Mouse (Mus musculus): ENCODE data around the gene Mtmr4. TPM values are rescaled to one million over a fixed set of nuclear protein-coding genes. Genes with fewer than 3 reads are reported as not detected.

The Mtmr4 gene
- total and polyA plus RNA-seq, 3 experiments: 7.3 to 20.2 (median 14.3) TPM

DNA sequence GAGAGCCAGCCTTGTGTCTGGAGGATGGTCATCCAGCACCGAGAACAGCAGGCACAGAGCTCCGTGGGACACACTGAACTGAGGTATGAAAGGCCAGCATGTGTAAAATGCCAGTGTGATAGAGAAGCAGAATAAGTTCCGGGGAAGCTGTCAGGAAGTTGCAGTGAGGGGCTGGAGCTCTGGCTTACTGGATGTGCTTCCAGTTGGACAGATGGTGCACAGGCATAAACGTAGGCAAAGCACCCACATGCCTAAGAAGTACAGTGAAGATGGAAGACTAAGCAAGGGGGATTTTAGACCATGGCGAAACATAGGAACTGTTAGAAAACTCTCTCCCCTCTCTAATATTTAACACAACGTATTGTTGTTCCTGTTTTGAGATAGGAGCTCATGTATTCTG lies 30.8 kb upstream of the Mtmr4 start:
- Histone ChIP-seq H3K27me3 (ENCODE audit: insufficient read depth, low read length) (peaks cover 20% of the 10 kb centered on the region), H3K36me3 (replicated peaks) (no peaks in the 10 kb centered on the region), H3K9me3 (replicated peaks) (no peaks in the 10 kb centered on the region), H3K4me1 (ENCODE audit: insufficient read depth, low read depth, low read length) (no peaks in the 10 kb centered on the region), H3K4me3 (ENCODE audit: low read depth, low read length) (no peak overlapping the region)
- DNase-seq (ENCODE audit: low spot score): no peak
- ATAC-seq (ENCODE audit: extremely low read depth, insufficient number of reproducible peaks, low FRiP score, poor library complexity, severe bottlenecking): no peak
- TF ChIP-seq GATA1 (IDR thresholded peaks at IDR 0.05; ENCODE audit: borderline replicate concordance, low read length) (no peak), TAL1 (conservative IDR thresholded peaks at IDR 0.05; ENCODE audit: low read depth, low read length) (no peak), POLR2AphosphoS5 (IDR thresholded peaks at IDR 0.05; ENCODE audit: insufficient replicate concordance, low read depth, low read length) (no peak), CTCF (IDR thresholded peaks at IDR 0.05; ENCODE audit: low read depth, low read length) (no peak), GATA2 (IDR thresholded peaks at IDR 0.05; ENCODE audit: borderline replicate concordance, low read depth, low read length) (no peak)

DNA sequence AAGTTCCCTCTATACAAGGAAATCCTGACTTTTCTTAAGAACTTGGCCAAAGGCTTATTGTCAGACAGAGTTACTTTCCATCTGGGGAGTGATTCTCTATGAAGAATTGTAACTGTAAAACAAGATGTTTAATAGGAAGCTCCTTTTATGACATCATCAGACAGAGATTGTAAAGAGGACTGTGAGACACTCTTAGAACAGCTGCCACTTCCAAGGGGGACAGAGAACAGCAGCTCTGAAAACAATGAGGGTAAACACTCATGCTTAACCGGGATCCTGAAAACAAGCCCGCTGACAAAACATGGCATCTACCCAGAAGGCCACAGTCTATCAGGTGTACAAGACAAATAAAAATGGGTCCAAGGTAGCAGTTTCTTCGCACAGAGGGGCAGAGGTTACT lies 25.5 kb upstream of the Mtmr4 start, which contains the start of gene Gm11492:
Gene Gm11492, plus strand, starts transcription at position 153 of the 400 bp plus-strand sequence.
- ATAC-seq (ENCODE audit: extremely low read depth, insufficient number of reproducible peaks, low FRiP score, poor library complexity, severe bottlenecking) (no peak), DNase-seq (ENCODE audit: low spot score) (no peak)
- H3K27me3 ChIP-seq (ENCODE audit: insufficient read depth, low read length): peaks cover 26% of the 10 kb centered on the region
- H3K36me3 ChIP-seq (replicated peaks): no peaks in the 10 kb centered on the region
- TF ChIP-seq GATA1 (IDR thresholded peaks at IDR 0.05; ENCODE audit: borderline replicate concordance, low read length): no peak
- no peak for TF ChIP-seq CTCF (IDR thresholded peaks at IDR 0.05; ENCODE audit: low read depth, low read length)
- TF ChIP-seq GATA2 (IDR thresholded peaks at IDR 0.05; ENCODE audit: borderline replicate concordance, low read depth, low read length): no peak
- no peak for TF ChIP-seq TAL1 (conservative IDR thresholded peaks at IDR 0.05; ENCODE audit: low read depth, low read length)
- TF ChIP-seq POLR2AphosphoS5 (IDR thresholded peaks at IDR 0.05; ENCODE audit: insufficient replicate concordance, low read depth, low read length): no peak
- H3K4me3 ChIP-seq (ENCODE audit: low read depth, low read length): no peak within 1 kb of the TSS
- H3K9me3 ChIP-seq (replicated peaks): no peaks in the 10 kb centered on the region
- H3K4me1 ChIP-seq (ENCODE audit: insufficient read depth, low read depth, low read length): no peaks in the 10 kb centered on the region

DNA sequence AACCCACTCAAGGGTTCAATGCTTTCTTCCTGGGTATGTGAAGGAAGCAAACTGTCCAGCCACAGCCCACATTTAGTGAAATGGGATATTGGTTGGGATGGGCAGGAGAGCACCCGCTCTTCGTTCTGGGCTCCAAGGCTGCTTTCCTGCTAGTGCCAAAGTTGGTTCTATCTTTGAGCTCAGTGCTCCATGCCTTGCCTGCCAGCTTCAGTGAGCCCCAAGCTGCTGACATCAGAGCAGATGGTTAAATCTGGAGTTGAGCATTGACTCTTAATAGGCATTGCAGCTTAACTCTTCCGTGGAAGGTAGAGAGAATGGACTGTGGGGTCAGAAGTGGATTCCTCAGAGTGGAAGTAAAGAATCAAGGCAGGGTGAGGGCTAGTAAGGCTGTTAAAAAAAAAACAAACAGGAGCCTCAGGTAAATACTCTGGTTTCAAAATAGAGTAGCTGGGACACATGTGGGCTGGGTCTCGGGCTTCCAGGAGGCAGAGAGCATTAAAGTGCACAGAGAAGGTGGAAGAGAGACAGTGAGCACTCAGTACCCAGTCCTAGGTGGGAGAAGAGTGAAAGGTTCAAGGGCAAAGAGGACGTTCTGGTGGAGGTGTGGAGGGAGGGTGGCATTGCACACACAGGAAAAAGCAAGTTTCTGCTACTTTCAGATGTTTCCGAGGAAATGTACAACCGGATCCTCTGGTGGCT lies 23.6 kb upstream of the Mtmr4 start, which contains the start of gene Sept4:
Gene Sept4, plus strand, starts transcription at position 649 of the 699 bp plus-strand sequence.
- no peaks in the 10 kb centered on the region for H3K36me3 ChIP-seq (replicated peaks)
- DNase-seq (ENCODE audit: low spot score): no peak
- no peak for TF ChIP-seq GATA1 (IDR thresholded peaks at IDR 0.05; ENCODE audit: borderline replicate concordance, low read length)
- no peak for TF ChIP-seq GATA2 (IDR thresholded peaks at IDR 0.05; ENCODE audit: borderline replicate concordance, low read depth, low read length)
- TF ChIP-seq CTCF (IDR thresholded peaks at IDR 0.05; ENCODE audit: low read depth, low read length): no peak
- TF ChIP-seq TAL1 (conservative IDR thresholded peaks at IDR 0.05; ENCODE audit: low read depth, low read length): no peak
- H3K27me3 ChIP-seq (ENCODE audit: insufficient read depth, low read length): peaks cover 43% of the 10 kb centered on the region
- H3K4me3 ChIP-seq (ENCODE audit: low read depth, low read length): no peak within 1 kb of the TSS
- H3K9me3 ChIP-seq (replicated peaks): no peaks in the 10 kb centered on the region
- no peak for ATAC-seq (ENCODE audit: extremely low read depth, insufficient number of reproducible peaks, low FRiP score, poor library complexity, severe bottlenecking)
- no peaks in the 10 kb centered on the region for H3K4me1 ChIP-seq (ENCODE audit: insufficient read depth, low read depth, low read length)

DNA sequence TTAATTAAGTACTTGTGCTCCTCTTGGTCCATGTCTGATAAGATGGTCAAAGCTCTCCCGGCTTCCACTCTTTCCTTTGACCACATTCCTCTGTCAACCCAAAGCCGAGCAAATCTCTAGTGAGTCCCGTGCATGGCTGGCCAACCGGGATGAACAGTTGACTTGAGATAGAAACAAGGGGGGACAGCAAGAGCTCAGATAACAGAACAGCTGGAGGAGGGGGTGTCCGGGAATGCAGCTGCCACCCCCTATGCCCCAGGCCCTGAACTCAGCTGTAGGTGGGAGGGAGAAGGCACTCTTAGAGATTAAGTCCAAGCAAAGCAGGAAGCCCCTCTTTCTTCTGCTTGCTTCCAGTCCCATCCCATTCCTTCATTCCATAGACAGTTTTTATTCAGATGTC lies 21.2 kb upstream of the Mtmr4 start:
- H3K36me3 ChIP-seq (replicated peaks): no peaks in the 10 kb centered on the region
- no peak for ATAC-seq (ENCODE audit: extremely low read depth, insufficient number of reproducible peaks, low FRiP score, poor library complexity, severe bottlenecking)
- H3K4me1 ChIP-seq (ENCODE audit: insufficient read depth, low read depth, low read length): no peaks in the 10 kb centered on the region; the same call in 1 of the 2 replicates
- TF ChIP-seq GATA1 (IDR thresholded peaks at IDR 0.05; ENCODE audit: borderline replicate concordance, low read length) (no peak), CTCF (IDR thresholded peaks at IDR 0.05; ENCODE audit: low read depth, low read length) (no peak), POLR2AphosphoS5 (IDR thresholded peaks at IDR 0.05; ENCODE audit: insufficient replicate concordance, low read depth, low read length) (no peak), GATA2 (IDR thresholded peaks at IDR 0.05; ENCODE audit: borderline replicate concordance, low read depth, low read length) (no peak), TAL1 (conservative IDR thresholded peaks at IDR 0.05; ENCODE audit: low read depth, low read length) (no peak)
- no peak overlapping the region for H3K4me3 ChIP-seq (ENCODE audit: low read depth, low read length)
- H3K9me3 ChIP-seq (replicated peaks): no peaks in the 10 kb centered on the region
- H3K27me3 ChIP-seq (ENCODE audit: insufficient read depth, low read length): peaks cover 62% of the 10 kb centered on the region
- DNase-seq (ENCODE audit: low spot score): no peak

DNA sequence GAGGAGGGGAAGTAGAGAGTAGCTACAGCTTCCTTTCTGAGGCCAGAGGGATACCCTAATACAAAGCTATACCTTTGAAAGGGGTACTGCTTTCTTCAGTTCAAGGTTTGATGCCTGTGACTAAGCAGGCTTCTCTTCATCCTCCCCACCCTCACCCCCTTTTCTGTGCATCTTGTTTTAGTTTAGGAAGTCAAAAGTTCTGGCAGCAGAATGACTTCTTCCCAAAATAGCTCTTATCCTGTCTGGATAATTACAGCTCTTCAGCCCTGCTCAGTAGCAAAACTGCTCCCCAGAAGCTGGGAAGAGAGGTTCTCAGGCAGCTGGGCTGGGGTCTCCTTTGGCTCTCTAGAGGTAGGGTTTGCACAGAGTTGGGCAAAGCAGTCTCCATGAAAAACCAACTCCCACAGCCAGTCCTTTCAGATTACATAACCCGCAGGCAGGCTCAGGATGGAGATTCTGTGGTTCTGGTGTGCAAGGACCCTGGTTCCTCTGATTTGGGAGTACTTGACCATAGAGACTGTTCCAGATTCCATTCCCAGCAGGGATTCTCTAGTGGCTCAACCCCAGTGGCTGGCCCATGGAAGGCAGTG lies 20.5 kb upstream of the Mtmr4 start:
- H3K36me3 ChIP-seq (replicated peaks): no peaks in the 10 kb centered on the region
- H3K4me1 ChIP-seq (ENCODE audit: insufficient read depth, low read depth, low read length): no peaks in the 10 kb centered on the region; the same call in 1 of the 2 replicates
- H3K4me3 ChIP-seq (ENCODE audit: low read depth, low read length): no peak overlapping the region
- DNase-seq (ENCODE audit: low spot score): no peak
- no peak for ATAC-seq (ENCODE audit: extremely low read depth, insufficient number of reproducible peaks, low FRiP score, poor library complexity, severe bottlenecking)
- no peaks in the 10 kb centered on the region for H3K9me3 ChIP-seq (replicated peaks)
- TF ChIP-seq POLR2AphosphoS5 (IDR thresholded peaks at IDR 0.05; ENCODE audit: insufficient replicate concordance, low read depth, low read length) (no peak), GATA1 (IDR thresholded peaks at IDR 0.05; ENCODE audit: borderline replicate concordance, low read length) (no peak), CTCF (IDR thresholded peaks at IDR 0.05; ENCODE audit: low read depth, low read length) (no peak), TAL1 (conservative IDR thresholded peaks at IDR 0.05; ENCODE audit: low read depth, low read length) (no peak), GATA2 (IDR thresholded peaks at IDR 0.05; ENCODE audit: borderline replicate concordance, low read depth, low read length) (no peak)
- H3K27me3 ChIP-seq (ENCODE audit: insufficient read depth, low read length): peaks cover 67% of the 10 kb centered on the region

DNA sequence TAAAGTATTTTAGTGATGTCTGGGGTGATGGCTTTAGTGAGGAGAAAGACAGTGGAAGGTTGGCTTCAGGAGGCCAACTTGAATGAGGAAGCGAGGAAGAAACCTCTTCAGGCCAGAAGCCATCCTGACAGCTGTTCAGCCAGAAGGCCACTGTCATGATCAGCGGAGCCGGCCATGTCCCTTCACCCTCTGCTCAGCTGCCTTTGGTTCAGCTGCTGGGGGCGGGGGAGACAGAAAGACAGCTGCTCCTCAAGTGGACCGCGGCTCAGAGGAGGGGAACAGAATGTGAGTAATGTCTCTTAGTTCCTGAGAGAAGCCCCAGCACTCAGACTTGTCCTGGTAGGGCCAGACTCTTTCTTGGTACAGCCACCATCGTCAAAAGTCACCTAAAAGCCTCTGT lies 18.2 kb upstream of the Mtmr4 start:
- Histone ChIP-seq H3K4me3 (ENCODE audit: low read depth, low read length) (no peak overlapping the region), H3K36me3 (replicated peaks) (no peaks in the 10 kb centered on the region), H3K9me3 (replicated peaks) (no peaks in the 10 kb centered on the region), H3K27me3 (ENCODE audit: insufficient read depth, low read length) (peaks cover 63% of the 10 kb centered on the region), H3K4me1 (ENCODE audit: insufficient read depth, low read depth, low read length) (peaks cover 18% of the 10 kb centered on the region)
- ATAC-seq (ENCODE audit: extremely low read depth, insufficient number of reproducible peaks, low FRiP score, poor library complexity, severe bottlenecking) (no peak), DNase-seq (ENCODE audit: low spot score) (no peak)
- TF ChIP-seq GATA1 (IDR thresholded peaks at IDR 0.05; ENCODE audit: borderline replicate concordance, low read length) (no peak), GATA2 (IDR thresholded peaks at IDR 0.05; ENCODE audit: borderline replicate concordance, low read depth, low read length) (no peak), CTCF (IDR thresholded peaks at IDR 0.05; ENCODE audit: low read depth, low read length) (no peak), TAL1 (conservative IDR thresholded peaks at IDR 0.05; ENCODE audit: low read depth, low read length) (no peak), POLR2AphosphoS5 (IDR thresholded peaks at IDR 0.05; ENCODE audit: insufficient replicate concordance, low read depth, low read length) (no peak)
